Mouse (Mus musculus): ENCODE data around the gene Paf1. TPM values are rescaled to one million over a fixed set of nuclear protein-coding genes. Genes with fewer than 3 reads are reported as not detected.
A peak's percentile ranks its signal among the peaks of the same experiment; 100 is the strongest.

Gene Paf1
- polyA plus RNA-seq (2015; fragmentation: Nextera tagmentation; extraction: Ambion mirVana) = 93.0 and 100 TPM in 2 replicates

DNA sequence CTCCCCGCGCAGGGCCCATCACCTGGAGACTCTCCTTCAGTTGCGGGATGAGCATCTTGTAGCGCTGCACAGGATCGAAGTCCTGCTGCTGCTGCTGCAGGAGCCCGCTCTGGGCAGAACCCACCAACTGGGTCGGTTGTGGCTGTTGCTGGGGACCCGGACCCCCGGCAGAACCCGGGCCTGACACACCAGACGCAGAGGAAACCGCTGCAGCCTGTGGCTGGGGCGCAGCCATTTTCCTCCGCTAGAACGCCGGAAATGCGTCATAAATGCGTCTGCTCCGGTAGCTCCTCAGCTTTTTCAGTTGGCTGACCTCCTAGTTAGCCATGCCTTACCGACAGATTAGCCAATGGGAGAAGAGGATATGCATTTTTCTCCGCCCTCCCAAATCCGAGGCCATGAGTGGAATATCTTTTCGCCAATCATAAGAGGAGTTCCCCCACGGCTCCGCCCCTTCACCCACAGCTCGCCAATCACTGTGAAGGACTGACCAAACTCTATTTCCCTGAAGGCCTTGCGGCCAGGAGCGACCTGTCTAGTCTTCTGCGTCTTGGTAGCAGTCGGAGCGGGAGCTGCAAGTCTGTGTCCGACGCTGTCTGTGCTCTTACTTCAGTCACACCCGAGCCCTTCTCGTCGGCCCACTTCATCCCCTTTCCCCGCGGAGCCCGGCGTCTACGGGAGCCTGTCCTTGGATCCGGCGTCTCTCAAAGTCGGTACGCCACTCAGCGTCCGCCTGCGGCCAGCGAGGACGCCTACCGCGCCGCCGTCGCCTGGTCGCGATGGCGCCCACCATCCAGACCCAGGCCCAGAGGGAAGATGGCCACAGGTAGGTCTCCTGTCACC lies at the start of gene Paf1, which contains the start of gene Med29:
Gene Paf1 (plus strand): TSS at position 523 of the 843 bp plus-strand sequence.
Gene Med29 (minus strand): TSS at position 280 of the 843 bp plus-strand sequence.
- H3K4me3 ChIP-seq = peak within 1 kb of the TSS; percentile 93
- ATAC-seq (ENCODE audit: low FRiP score) = peak; percentile 99
- WGBS = under 1% methylated on average over 58 of the region's 58 CpGs
- peak within 1 kb of the TSS; percentile 90 for H3K4me2 ChIP-seq
- peaks cover 28% of the 10 kb centered on the region for H3K4me1 ChIP-seq (replicated peaks)
- H3K9me3 ChIP-seq = no peaks in the 10 kb centered on the region
- H3K36me3 ChIP-seq = peaks cover 58% of the 10 kb centered on the region
- peak within 1 kb of the TSS; percentile 86 for H3K27ac ChIP-seq
- H3K9ac ChIP-seq = peak within 1 kb of the TSS; percentile 90
- no peaks in the 10 kb centered on the region for H3K27me3 ChIP-seq

DNA sequence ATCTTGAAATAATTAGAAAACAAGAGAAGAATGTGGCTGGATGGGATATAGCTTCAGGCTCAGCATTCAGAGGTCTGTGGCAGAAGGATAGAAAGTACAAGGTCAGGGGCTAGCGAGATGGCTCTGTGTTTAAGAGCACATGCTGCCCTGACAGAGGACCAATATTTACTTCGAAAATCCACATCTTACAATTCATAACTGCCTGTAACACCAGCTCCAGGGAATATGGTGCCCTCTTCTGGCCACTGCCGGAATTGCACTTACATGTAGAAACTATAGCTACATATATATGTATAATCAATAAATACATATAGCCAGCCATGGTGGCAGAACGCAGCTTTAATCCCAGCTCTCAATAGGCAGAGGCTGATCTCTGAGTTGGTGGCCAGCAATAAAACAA lies 48.1 kb upstream of the Paf1 start:
- WGBS = 4% methylated on average over 4 of the region's 4 CpGs
- H3K27me3 ChIP-seq = no peaks in the 10 kb centered on the region
- no peaks in the 10 kb centered on the region for H3K36me3 ChIP-seq
- no peak overlapping the region for H3K4me3 ChIP-seq
- peaks cover 3% of the 10 kb centered on the region for H3K4me1 ChIP-seq (replicated peaks)
- H3K9ac ChIP-seq = no peak overlapping the region
- no peak overlapping the region for H3K27ac ChIP-seq
- H3K4me2 ChIP-seq = no peak overlapping the region
- no peak for ATAC-seq (ENCODE audit: low FRiP score)
- H3K9me3 ChIP-seq = no peaks in the 10 kb centered on the region

DNA sequence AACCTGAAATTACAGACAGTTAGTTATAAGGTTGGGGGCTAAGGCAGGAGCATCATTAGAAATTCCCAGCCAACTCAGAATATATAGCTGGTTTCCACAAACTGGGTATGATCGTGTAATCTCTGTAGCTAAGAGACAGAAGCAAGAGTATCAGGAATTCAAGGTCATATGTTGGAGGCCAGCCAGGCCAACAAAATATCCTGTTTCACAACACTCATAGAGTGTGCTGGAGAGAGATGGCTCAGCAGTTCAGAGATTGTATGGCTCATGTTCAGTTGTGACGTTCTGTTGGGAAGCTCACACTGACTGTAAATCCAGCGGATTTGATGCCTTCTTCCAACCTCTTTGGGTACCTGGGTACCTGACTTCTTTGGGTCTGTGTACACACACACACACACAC lies 45.0 kb upstream of the Paf1 start:
- no peak overlapping the region for H3K27ac ChIP-seq
- H3K9me3 ChIP-seq = no peaks in the 10 kb centered on the region
- H3K4me1 ChIP-seq (replicated peaks) = peaks cover 21% of the 10 kb centered on the region
- no peaks in the 10 kb centered on the region for H3K27me3 ChIP-seq
- H3K4me2 ChIP-seq = no peak overlapping the region
- H3K36me3 ChIP-seq = peaks cover 8% of the 10 kb centered on the region
- H3K9ac ChIP-seq = no peak overlapping the region
- no peak overlapping the region for H3K4me3 ChIP-seq
- WGBS = 85% methylated on average over 3 of the region's 3 CpGs
- no peak for ATAC-seq (ENCODE audit: low FRiP score)

DNA sequence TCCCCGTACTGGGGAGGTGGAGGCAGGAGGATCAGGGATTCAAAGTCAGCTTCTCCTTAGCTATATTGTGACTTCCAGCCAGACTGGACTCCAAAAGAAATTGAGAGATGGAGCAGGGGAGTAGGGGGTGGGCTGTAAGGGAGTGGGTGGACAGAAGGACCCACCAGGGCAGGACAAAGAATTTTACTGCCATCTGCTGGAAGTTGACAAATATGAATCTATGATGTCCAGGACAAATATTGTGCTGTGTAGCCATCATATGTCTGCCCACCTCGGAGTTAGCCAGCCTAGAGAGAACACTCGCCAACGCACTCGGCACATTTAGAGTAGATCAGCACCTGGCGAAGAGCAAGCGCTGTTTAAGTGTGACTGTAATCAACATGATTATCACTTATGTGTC lies 44.1 kb upstream of the Paf1 start:
- Histone ChIP-seq H3K27me3 (no peaks in the 10 kb centered on the region), H3K36me3 (peaks cover 17% of the 10 kb centered on the region), H3K4me1 (replicated peaks) (peaks cover 21% of the 10 kb centered on the region), H3K4me2 (no peak overlapping the region), H3K27ac (no peak overlapping the region), H3K9ac (peak overlapping the region; percentile 13; the same call in 1 of the 2 replicates), H3K4me3 (no peak overlapping the region), H3K9me3 (no peaks in the 10 kb centered on the region)
- ATAC-seq (ENCODE audit: low FRiP score) = no peak
- WGBS = 87% methylated on average over 7 of the region's 7 CpGs

DNA sequence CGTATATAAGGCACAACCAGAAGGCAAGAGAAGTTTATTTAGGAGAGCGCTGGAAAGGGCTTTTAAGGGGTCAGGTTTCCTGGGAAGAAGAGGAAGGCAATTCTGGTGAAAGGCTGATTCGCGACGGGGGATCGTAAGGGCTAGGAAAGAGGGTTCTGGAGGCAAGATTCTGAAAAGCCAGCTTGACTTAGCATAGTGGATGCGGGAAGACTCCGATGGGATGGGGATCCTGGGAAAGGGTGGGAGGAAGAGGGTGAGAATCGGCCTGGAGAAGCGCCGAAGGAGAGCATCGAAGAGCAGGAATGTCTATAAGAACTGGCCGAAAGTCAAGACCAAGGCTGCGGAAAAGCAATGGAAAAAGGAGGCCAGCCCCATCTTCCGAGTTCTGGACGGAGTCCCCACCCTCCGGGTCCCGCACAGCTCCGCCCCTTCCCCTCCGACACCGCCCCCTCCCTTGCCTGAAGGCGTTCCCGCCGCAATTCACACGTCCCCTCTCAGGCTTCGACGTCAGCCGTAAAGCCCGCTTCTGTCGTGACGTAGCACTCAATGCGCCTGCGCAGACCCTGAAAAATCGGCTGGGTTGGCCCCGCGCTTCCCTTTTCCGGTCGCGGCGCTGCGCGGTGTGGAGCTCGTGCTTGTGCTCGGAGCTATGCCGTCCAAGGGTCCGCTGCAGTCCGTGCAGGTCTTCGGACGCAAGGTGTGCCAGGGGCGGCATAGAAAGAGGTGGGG lies 42.4 kb upstream of the Paf1 start, which contains the start of gene Rps16:
Gene Rps16 (plus strand): TSS at position 498 of the 729 bp plus-strand sequence.
- peaks cover 33% of the 10 kb centered on the region for H3K36me3 ChIP-seq
- peak; percentile 96 for ATAC-seq (ENCODE audit: low FRiP score)
- H3K4me3 ChIP-seq = peak within 1 kb of the TSS; percentile 84
- peak within 1 kb of the TSS; percentile 97 for H3K9ac ChIP-seq
- peak within 1 kb of the TSS; percentile 95 for H3K4me2 ChIP-seq
- no peaks in the 10 kb centered on the region for H3K9me3 ChIP-seq
- under 1% methylated on average over 50 of the region's 50 CpGs for WGBS
- H3K4me1 ChIP-seq (replicated peaks) = peaks cover 21% of the 10 kb centered on the region
- no peaks in the 10 kb centered on the region for H3K27me3 ChIP-seq
- H3K27ac ChIP-seq = peak within 1 kb of the TSS; percentile 86

DNA sequence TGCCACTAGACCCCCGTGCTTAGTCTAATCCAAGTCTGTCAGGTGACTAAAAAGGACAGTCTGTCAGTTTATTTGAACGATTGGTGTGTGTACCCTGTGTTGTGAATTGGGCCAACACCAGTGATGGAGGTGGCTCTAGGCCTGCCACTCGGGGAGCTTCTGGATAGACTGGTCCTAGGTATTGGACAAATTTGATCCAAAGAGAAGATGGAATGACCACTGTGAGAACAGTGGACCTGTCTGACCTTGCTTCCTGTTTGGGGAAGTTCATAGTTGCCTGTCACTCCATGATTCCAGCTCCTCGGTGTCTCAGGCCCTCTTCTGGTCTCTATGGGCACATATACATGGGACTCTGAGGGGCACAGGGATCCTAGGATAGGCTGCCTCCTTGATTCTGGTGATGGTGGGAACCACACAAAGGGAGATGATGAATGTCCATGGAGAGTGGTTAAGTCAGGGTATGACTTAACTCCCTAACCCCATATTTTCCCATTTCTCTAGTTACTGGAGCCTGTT lies 41.0 kb upstream of the Paf1 start:
- 51% methylated on average over 4 of the region's 4 CpGs for WGBS
- H3K4me1 ChIP-seq (replicated peaks) = peaks cover 21% of the 10 kb centered on the region
- peak overlapping the region; percentile 95 for H3K4me2 ChIP-seq
- peaks cover 34% of the 10 kb centered on the region for H3K36me3 ChIP-seq
- H3K4me3 ChIP-seq = peak overlapping the region; percentile 84
- peak overlapping the region; percentile 97 for H3K9ac ChIP-seq
- H3K27ac ChIP-seq = no peak overlapping the region
- no peak for ATAC-seq (ENCODE audit: low FRiP score)
- no peaks in the 10 kb centered on the region for H3K9me3 ChIP-seq
- no peaks in the 10 kb centered on the region for H3K27me3 ChIP-seq

DNA sequence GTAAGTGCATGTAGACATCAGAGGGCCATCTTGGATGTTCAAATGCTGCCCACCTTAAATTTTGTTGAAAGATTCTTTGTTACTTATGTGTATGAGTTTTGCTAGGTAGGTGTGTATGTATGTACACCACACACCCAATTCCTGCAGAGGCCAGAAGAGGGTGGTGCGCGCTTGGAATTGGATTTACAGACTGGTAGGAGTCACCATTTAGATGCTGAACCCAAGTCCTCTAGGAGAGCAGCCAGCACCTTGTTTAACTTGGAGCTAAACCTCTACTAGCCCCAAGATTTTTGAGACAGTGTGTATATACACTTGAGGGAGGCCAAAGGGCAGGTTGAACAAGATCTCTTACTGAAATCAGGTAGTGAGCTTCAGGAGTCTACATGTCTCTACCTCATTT lies 39.5 kb upstream of the Paf1 start:
- no peak overlapping the region for H3K4me2 ChIP-seq
- 97% methylated on average over 2 of the region's 2 CpGs for WGBS
- no peak for ATAC-seq (ENCODE audit: low FRiP score)
- H3K27ac ChIP-seq = no peak overlapping the region
- H3K4me3 ChIP-seq = no peak overlapping the region
- H3K4me1 ChIP-seq (replicated peaks) = peaks cover 33% of the 10 kb centered on the region
- H3K9ac ChIP-seq = no peak overlapping the region
- H3K36me3 ChIP-seq = peaks cover 34% of the 10 kb centered on the region
- no peaks in the 10 kb centered on the region for H3K9me3 ChIP-seq
- H3K27me3 ChIP-seq = no peaks in the 10 kb centered on the region

DNA sequence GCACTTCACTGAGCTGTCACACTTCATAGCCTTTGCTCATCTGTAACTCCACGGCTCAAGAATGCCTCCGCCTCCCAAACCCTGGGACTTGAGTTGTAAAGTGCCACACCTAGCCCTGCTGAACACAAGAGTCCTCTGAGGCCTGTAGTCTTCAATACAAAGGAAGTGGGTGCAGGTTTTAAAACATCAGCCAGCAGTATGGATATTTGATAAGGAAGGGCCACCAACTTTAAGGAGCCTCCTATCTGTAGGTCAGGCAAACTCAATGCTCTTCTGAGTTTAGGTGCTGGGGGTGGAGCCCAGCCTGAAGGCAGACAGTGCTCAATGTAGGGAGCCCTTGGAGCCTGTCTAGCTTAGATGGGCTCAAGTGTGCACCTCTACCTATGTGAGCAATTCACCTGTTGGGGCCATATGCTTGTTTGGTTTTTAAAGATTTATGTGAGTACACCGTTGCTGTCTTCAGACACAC lies 38.6 kb upstream of the Paf1 start:
- Histone ChIP-seq H3K27me3 (no peaks in the 10 kb centered on the region), H3K9ac (no peak overlapping the region), H3K4me2 (no peak overlapping the region), H3K27ac (no peak overlapping the region), H3K4me1 (replicated peaks) (peaks cover 37% of the 10 kb centered on the region), H3K36me3 (peaks cover 38% of the 10 kb centered on the region), H3K9me3 (no peaks in the 10 kb centered on the region), H3K4me3 (no peak overlapping the region)
- WGBS = 91% methylated on average over 3 of the region's 3 CpGs
- no peak for ATAC-seq (ENCODE audit: low FRiP score)

DNA sequence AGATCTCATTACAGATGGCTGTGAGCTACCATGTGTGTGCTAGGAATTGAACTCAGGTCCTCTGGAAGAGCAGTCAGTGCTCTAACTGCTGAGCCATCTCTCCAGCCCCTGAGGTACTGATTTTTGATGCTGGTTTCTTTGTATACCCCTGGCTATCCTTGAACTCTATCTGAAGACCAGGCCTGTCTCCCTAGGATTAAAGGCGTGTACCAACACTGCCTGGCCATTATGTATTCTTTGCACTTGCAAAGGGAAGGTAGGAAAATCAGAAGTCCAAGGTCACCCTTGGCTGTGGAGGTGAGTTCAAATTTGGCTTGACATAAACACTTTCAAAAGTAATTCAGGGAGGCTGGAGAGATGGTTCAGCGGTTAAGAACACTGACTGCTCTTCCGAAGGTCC lies 38.2 kb upstream of the Paf1 start:
- H3K4me2 ChIP-seq = no peak overlapping the region
- H3K9me3 ChIP-seq = no peaks in the 10 kb centered on the region
- ATAC-seq (ENCODE audit: low FRiP score) = no peak
- peaks cover 43% of the 10 kb centered on the region for H3K36me3 ChIP-seq
- H3K4me1 ChIP-seq (replicated peaks) = peaks cover 34% of the 10 kb centered on the region
- no peak overlapping the region for H3K4me3 ChIP-seq
- 94% methylated on average over 3 of the region's 3 CpGs for WGBS
- H3K27ac ChIP-seq = no peak overlapping the region
- no peaks in the 10 kb centered on the region for H3K27me3 ChIP-seq
- H3K9ac ChIP-seq = no peak overlapping the region

DNA sequence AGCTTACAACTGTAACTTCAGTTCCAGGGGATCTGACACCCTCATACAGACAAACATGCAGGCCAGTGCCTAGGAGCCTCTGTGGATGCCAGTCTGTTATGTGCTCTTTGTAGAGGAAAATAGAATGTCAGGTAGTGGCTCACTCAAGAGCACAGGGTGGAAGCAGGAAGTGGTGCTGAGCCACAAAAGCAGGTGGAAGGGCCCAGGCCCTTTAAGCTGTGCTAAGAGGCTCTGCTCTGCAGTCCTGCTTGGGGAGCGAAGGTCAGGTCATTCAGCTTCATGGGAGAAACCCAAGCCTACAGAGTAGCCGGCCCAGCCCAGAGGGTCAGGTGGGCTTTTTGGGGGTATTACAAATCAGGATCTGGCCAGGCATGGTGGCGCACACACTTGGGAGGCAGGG lies 37.5 kb upstream of the Paf1 start:
- no peaks in the 10 kb centered on the region for H3K27me3 ChIP-seq
- H3K27ac ChIP-seq = no peak overlapping the region
- peaks cover 49% of the 10 kb centered on the region for H3K36me3 ChIP-seq
- WGBS = 88% methylated on average over 3 of the region's 3 CpGs
- no peak for ATAC-seq (ENCODE audit: low FRiP score)
- H3K4me3 ChIP-seq = no peak overlapping the region
- H3K9ac ChIP-seq = no peak overlapping the region
- peaks cover 28% of the 10 kb centered on the region for H3K4me1 ChIP-seq (replicated peaks)
- no peaks in the 10 kb centered on the region for H3K9me3 ChIP-seq
- no peak overlapping the region for H3K4me2 ChIP-seq

DNA sequence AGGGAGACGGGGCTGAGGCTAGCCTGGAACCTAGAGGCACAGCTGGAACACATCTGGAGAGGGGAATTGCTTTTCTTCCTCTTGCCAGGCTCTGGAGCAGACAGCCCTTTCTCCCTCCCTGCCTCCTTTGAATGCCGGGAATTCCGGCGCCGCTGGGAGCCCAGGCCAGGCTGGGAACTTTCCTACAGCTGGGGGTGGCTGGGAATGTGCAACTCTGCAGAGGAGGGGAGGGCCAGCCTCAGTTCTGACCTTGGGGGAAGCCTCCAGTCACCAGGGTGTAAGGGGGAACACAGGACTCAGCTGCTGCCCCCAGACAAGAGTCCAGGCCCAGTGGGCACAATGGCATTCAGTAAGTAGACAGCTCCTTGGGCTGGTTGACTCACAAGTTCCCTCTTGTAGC lies 35.8 kb upstream of the Paf1 start:
- Histone ChIP-seq H3K9ac (peak overlapping the region; percentile 35; the same call in 1 of the 2 replicates), H3K27me3 (no peaks in the 10 kb centered on the region), H3K4me1 (replicated peaks) (peaks cover 19% of the 10 kb centered on the region), H3K4me3 (no peak overlapping the region), H3K27ac (peak overlapping the region; percentile 73; the same call in 1 of the 2 replicates), H3K9me3 (no peaks in the 10 kb centered on the region), H3K36me3 (peaks cover 64% of the 10 kb centered on the region), H3K4me2 (no peak overlapping the region)
- WGBS = 0% methylated on average over 5 of the region's 5 CpGs
- no peak for ATAC-seq (ENCODE audit: low FRiP score)

DNA sequence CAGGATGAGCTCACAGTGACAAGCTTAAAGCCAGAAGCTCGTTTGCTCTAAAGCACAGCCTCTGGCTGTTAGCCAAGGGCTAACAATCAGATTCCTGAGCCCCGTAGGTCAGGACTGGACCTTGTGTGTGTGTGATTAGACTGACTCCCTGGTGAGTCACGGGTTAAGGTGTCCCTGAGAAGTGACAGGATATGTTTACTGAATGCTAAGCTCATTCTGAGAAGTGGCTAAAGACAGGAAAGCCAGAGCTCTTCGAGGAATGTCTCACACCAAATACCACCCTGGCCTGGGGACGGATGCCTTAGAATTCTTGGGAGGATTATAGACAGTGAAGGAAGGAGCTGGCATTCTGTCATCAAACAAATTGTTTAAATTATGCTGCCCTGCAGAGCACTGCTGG lies 34.8 kb upstream of the Paf1 start:
- no peaks in the 10 kb centered on the region for H3K27me3 ChIP-seq
- H3K4me3 ChIP-seq = no peak overlapping the region
- no peak overlapping the region for H3K4me2 ChIP-seq
- H3K9ac ChIP-seq = no peak overlapping the region
- no peak for ATAC-seq (ENCODE audit: low FRiP score)
- no peaks in the 10 kb centered on the region for H3K9me3 ChIP-seq
- H3K4me1 ChIP-seq (replicated peaks) = peaks cover 16% of the 10 kb centered on the region
- WGBS = 17% methylated on average over 5 of the region's 5 CpGs
- peak overlapping the region; percentile 49; the same call in 1 of the 2 replicates for H3K27ac ChIP-seq
- H3K36me3 ChIP-seq = peaks cover 66% of the 10 kb centered on the region
